Mouse (Mus musculus): Measurements from ENCODE around the gene Hsd17b2. TPM values are rescaled to one million over a fixed set of nuclear protein-coding genes. Genes with fewer than 3 reads are reported as not detected.
"Not testable (repeated sequence)": the region's sequence is repeated elsewhere in the genome, so short reads cannot be mapped to it uniquely, and the experiment has no call there.

Gene Hsd17b2
- polyA plus RNA-seq, 1 experiment from 2014 or later = 0.32 TPM

- no peaks in the 10 kb centered on the region for H3K4me1 ChIP-seq (ENCODE audit: control insufficient read depth, insufficient read depth, low read length)
- no peak overlapping the region for H3K9ac ChIP-seq (replicated peaks; ENCODE audit: low read length)
- no peak for DNase-seq (ENCODE audit: low spot score)
- H3K27ac ChIP-seq (replicated peaks; ENCODE audit: low read depth, low read length) = no peak overlapping the region
- no peak overlapping the region for H3K4me3 ChIP-seq (ENCODE audit: low read depth, low read length)
- H3K4me2 ChIP-seq (ENCODE audit: low read depth, low read length) = no peak overlapping the region
- no peaks in the 10 kb centered on the region for H3K27me3 ChIP-seq (ENCODE audit: control insufficient read depth, insufficient read depth, low read length)
- H3K36me3 ChIP-seq (replicated peaks; ENCODE audit: control insufficient read depth, insufficient read depth, low read depth, low read length) = no peaks in the 10 kb centered on the region
- ATAC-seq (replicated peaks; ENCODE audit: insufficient number of reproducible peaks, low FRiP score, low TSS enrichment, low read depth) = no peak
- 77% methylated on average over 5 of the region's 5 CpGs for WGBS
- no peaks in the 10 kb centered on the region for H3K9me3 ChIP-seq (replicated peaks; ENCODE audit: control insufficient read depth, low read length)
Measured at GRCm38 (mm10) chr8:117715896-117716295, 14.2 kb downstream of the Hsd17b2 start.

- H3K4me2 ChIP-seq (ENCODE audit: low read depth, low read length) = no peak overlapping the region
- H3K27me3 ChIP-seq (ENCODE audit: control insufficient read depth, insufficient read depth, low read length) = no peaks in the 10 kb centered on the region
- no peak overlapping the region for H3K4me3 ChIP-seq (ENCODE audit: low read depth, low read length)
- 77% methylated on average over 14 of the region's 14 CpGs for WGBS
- no peaks in the 10 kb centered on the region for H3K9me3 ChIP-seq (replicated peaks; ENCODE audit: control insufficient read depth, low read length)
- DNase-seq (ENCODE audit: low spot score) = peak; percentile 19
- H3K36me3 ChIP-seq (replicated peaks; ENCODE audit: control insufficient read depth, insufficient read depth, low read depth, low read length) = no peaks in the 10 kb centered on the region
- no peak for ATAC-seq (replicated peaks; ENCODE audit: insufficient number of reproducible peaks, low FRiP score, low TSS enrichment, low read depth)
- H3K9ac ChIP-seq (replicated peaks; ENCODE audit: low read length) = no peak overlapping the region
- no peaks in the 10 kb centered on the region for H3K4me1 ChIP-seq (ENCODE audit: control insufficient read depth, insufficient read depth, low read length)
- H3K27ac ChIP-seq (replicated peaks; ENCODE audit: low read depth, low read length) = no peak overlapping the region
Measured at GRCm38 (mm10) chr8:117718152-117718860, 16.6 kb downstream of the Hsd17b2 start.

GRCm38 (mm10) chr8:117726467-117726866, 24.8 kb downstream of the Hsd17b2 start:
- no peaks in the 10 kb centered on the region for H3K27me3 ChIP-seq (ENCODE audit: control insufficient read depth, insufficient read depth, low read length)
- no peak overlapping the region for H3K4me2 ChIP-seq (ENCODE audit: low read depth, low read length)
- no peaks in the 10 kb centered on the region for H3K9me3 ChIP-seq (replicated peaks; ENCODE audit: control insufficient read depth, low read length)
- H3K4me1 ChIP-seq (ENCODE audit: control insufficient read depth, insufficient read depth, low read length) = no peaks in the 10 kb centered on the region
- ATAC-seq (replicated peaks; ENCODE audit: insufficient number of reproducible peaks, low FRiP score, low TSS enrichment, low read depth) (no peak), DNase-seq (ENCODE audit: low spot score) (no peak)
- 63% methylated on average over 7 of the region's 7 CpGs for WGBS
- no peak overlapping the region for H3K9ac ChIP-seq (replicated peaks; ENCODE audit: low read length)
- H3K4me3 ChIP-seq (ENCODE audit: low read depth, low read length) = no peak overlapping the region
- no peaks in the 10 kb centered on the region for H3K36me3 ChIP-seq (replicated peaks; ENCODE audit: control insufficient read depth, insufficient read depth, low read depth, low read length)
- H3K27ac ChIP-seq (replicated peaks; ENCODE audit: low read depth, low read length) = no peak overlapping the region

GRCm38 (mm10) chr8:117727561-117727960, 25.9 kb downstream of the Hsd17b2 start:
- no peak overlapping the region for H3K27ac ChIP-seq (replicated peaks; ENCODE audit: low read depth, low read length)
- H3K27me3 ChIP-seq (ENCODE audit: control insufficient read depth, insufficient read depth, low read length) = no peaks in the 10 kb centered on the region
- no peaks in the 10 kb centered on the region for H3K4me1 ChIP-seq (ENCODE audit: control insufficient read depth, insufficient read depth, low read length)
- no peak overlapping the region for H3K4me2 ChIP-seq (ENCODE audit: low read depth, low read length)
- H3K4me3 ChIP-seq (ENCODE audit: low read depth, low read length) = no peak overlapping the region
- DNase-seq (ENCODE audit: low spot score) (peak; percentile 17), ATAC-seq (replicated peaks; ENCODE audit: insufficient number of reproducible peaks, low FRiP score, low TSS enrichment, low read depth) (no peak)
- 65% methylated on average over 5 of the region's 5 CpGs for WGBS
- no peaks in the 10 kb centered on the region for H3K9me3 ChIP-seq (replicated peaks; ENCODE audit: control insufficient read depth, low read length)
- H3K9ac ChIP-seq (replicated peaks; ENCODE audit: low read length) = no peak overlapping the region
- no peaks in the 10 kb centered on the region for H3K36me3 ChIP-seq (replicated peaks; ENCODE audit: control insufficient read depth, insufficient read depth, low read depth, low read length)

GRCm38 (mm10) chr8:117728234-117728633, 26.5 kb downstream of the Hsd17b2 start:
- no peak for DNase-seq (ENCODE audit: low spot score)
- Histone ChIP-seq H3K4me2 (ENCODE audit: low read depth, low read length) (no peak overlapping the region), H3K36me3 (replicated peaks; ENCODE audit: control insufficient read depth, insufficient read depth, low read depth, low read length) (no peaks in the 10 kb centered on the region), H3K4me3 (ENCODE audit: low read depth, low read length) (no peak overlapping the region), H3K27ac (replicated peaks; ENCODE audit: low read depth, low read length) (no peak overlapping the region), H3K9ac (replicated peaks; ENCODE audit: low read length) (no peak overlapping the region), H3K27me3 (ENCODE audit: control insufficient read depth, insufficient read depth, low read length) (no peaks in the 10 kb centered on the region), H3K9me3 (replicated peaks; ENCODE audit: control insufficient read depth, low read length) (no peaks in the 10 kb centered on the region), H3K4me1 (ENCODE audit: control insufficient read depth, insufficient read depth, low read length) (no peaks in the 10 kb centered on the region)
- 84% methylated on average over 4 of the region's 4 CpGs for WGBS
- no peak for ATAC-seq (replicated peaks; ENCODE audit: insufficient number of reproducible peaks, low FRiP score, low TSS enrichment, low read depth)

- DNase-seq (ENCODE audit: low spot score) (no peak), ATAC-seq (replicated peaks; ENCODE audit: insufficient number of reproducible peaks, low FRiP score, low TSS enrichment, low read depth) (no peak)
- Histone ChIP-seq H3K9ac (replicated peaks; ENCODE audit: low read length) (no peak overlapping the region), H3K4me1 (ENCODE audit: control insufficient read depth, insufficient read depth, low read length) (no peaks in the 10 kb centered on the region), H3K27me3 (ENCODE audit: control insufficient read depth, insufficient read depth, low read length) (no peaks in the 10 kb centered on the region), H3K9me3 (replicated peaks; ENCODE audit: control insufficient read depth, low read length) (no peaks in the 10 kb centered on the region), H3K36me3 (replicated peaks; ENCODE audit: control insufficient read depth, insufficient read depth, low read depth, low read length) (no peaks in the 10 kb centered on the region), H3K4me2 (ENCODE audit: low read depth, low read length) (no peak overlapping the region), H3K4me3 (ENCODE audit: low read depth, low read length) (no peak overlapping the region), H3K27ac (replicated peaks; ENCODE audit: low read depth, low read length) (no peak overlapping the region)
- 47% methylated on average over 10 of the region's 10 CpGs for WGBS
Measured at GRCm38 (mm10) chr8:117730980-117731379, 29.3 kb downstream of the Hsd17b2 start.

- no peak for DNase-seq (ENCODE audit: low spot score)
Measured at GRCm38 (mm10) chr8:117736657-117737175, 35.0 kb downstream of the Hsd17b2 start.

GRCm38 (mm10) chr8:117738206-117738605, 36.5 kb downstream of the Hsd17b2 start:
- H3K9ac ChIP-seq (replicated peaks; ENCODE audit: low read length); DNase-seq (ENCODE audit: low spot score); H3K4me3 ChIP-seq (ENCODE audit: low read depth, low read length); H3K4me1 ChIP-seq (ENCODE audit: control insufficient read depth, insufficient read depth, low read length); H3K9me3 ChIP-seq (replicated peaks; ENCODE audit: control insufficient read depth, low read length); H3K27me3 ChIP-seq (ENCODE audit: control insufficient read depth, insufficient read depth, low read length); H3K36me3 ChIP-seq (replicated peaks; ENCODE audit: control insufficient read depth, insufficient read depth, low read depth, low read length); H3K27ac ChIP-seq (replicated peaks; ENCODE audit: low read depth, low read length); H3K4me2 ChIP-seq (ENCODE audit: low read depth, low read length); ATAC-seq (replicated peaks; ENCODE audit: insufficient number of reproducible peaks, low FRiP score, low TSS enrichment, low read depth): not testable (repeated sequence)
- 96% methylated on average over 1 of the region's 1 CpGs for WGBS

More at GRCm38 (mm10) chr8:117736657-117737175, 35.0 kb downstream of the Hsd17b2 start:
- Histone ChIP-seq H3K4me3 (ENCODE audit: low read depth, low read length) (no peak overlapping the region), H3K4me2 (ENCODE audit: low read depth, low read length) (no peak overlapping the region), H3K36me3 (replicated peaks; ENCODE audit: control insufficient read depth, insufficient read depth, low read depth, low read length) (no peaks in the 10 kb centered on the region), H3K27ac (replicated peaks; ENCODE audit: low read depth, low read length) (no peak overlapping the region), H3K9ac (replicated peaks; ENCODE audit: low read length) (no peak overlapping the region), H3K27me3 (ENCODE audit: control insufficient read depth, insufficient read depth, low read length) (no peaks in the 10 kb centered on the region), H3K4me1 (ENCODE audit: control insufficient read depth, insufficient read depth, low read length) (no peaks in the 10 kb centered on the region), H3K9me3 (replicated peaks; ENCODE audit: control insufficient read depth, low read length) (no peaks in the 10 kb centered on the region)
- 61% methylated on average over 3 of the region's 3 CpGs for WGBS
- no peak for ATAC-seq (replicated peaks; ENCODE audit: insufficient number of reproducible peaks, low FRiP score, low TSS enrichment, low read depth)
